Mouse (Mus musculus) embryonic facial prominence, embryonic 11.5 days (tissue): Measurements from ENCODE around the gene Iars. TPM values are rescaled to one million over a fixed set of nuclear protein-coding genes. Genes with fewer than 3 reads are reported as not detected.

ENCODE experiments used
- ATAC-seq: fragments of 200-750 bp; cut with Nextera tagmentation; replicated peaks from 2 replicates; pipeline ENCODE4 v1.8.0; 2017; ENCODE audit warnings: low read depth; ENCODE audit not compliant: insufficient number of reproducible peaks, low FRiP score, low TSS enrichment
- DNase-seq: peaks from one replicate; pipeline ENCODE4 v3.0.0-alpha.2; 2015; ENCODE audit warnings: low spot score
- H3K27ac ChIP-seq: fragments of 300-500 bp; sonication (generic); replicated peaks from 2 replicates; pipeline ENCODE4 v1.5.1; 2014; ENCODE audit warnings: mild to moderate bottlenecking, low read depth, low read length, control low read depth
- H3K27me3 ChIP-seq: fragments of 300-500 bp; sonication (generic); 2 replicates; pipeline ENCODE4 v1.6.1; 2014; ENCODE audit warnings: mild to moderate bottlenecking, low read length, moderate library complexity, mixed read lengths; ENCODE audit not compliant: control insufficient read depth, insufficient read depth
- H3K36me3 ChIP-seq: fragments of 300-500 bp; sonication (generic); replicated peaks from 2 replicates; pipeline ENCODE4 v1.6.1; 2014; ENCODE audit warnings: low read depth, mild to moderate bottlenecking, low read length, moderate library complexity, mixed read lengths; ENCODE audit not compliant: control insufficient read depth, insufficient read depth
- H3K4me1 ChIP-seq: fragments of 300-500 bp; sonication (generic); 2 replicates; pipeline ENCODE4 v1.6.1; 2014; ENCODE audit warnings: low read length, mixed read lengths; ENCODE audit not compliant: control insufficient read depth, insufficient read depth
- H3K4me2 ChIP-seq: fragments of 300-500 bp; sonication (generic); 2 replicates; pipeline ENCODE4 v1.6.1; 2014; ENCODE audit warnings: low read depth, mild to moderate bottlenecking, control low read depth, low read length, moderate library complexity
- H3K4me3 ChIP-seq: fragments of 300-500 bp; sonication (generic); 2 replicates; pipeline ENCODE4 v1.5.1; 2014; ENCODE audit warnings: low read depth, low read length, control low read depth
- H3K9ac ChIP-seq: fragments of 300-500 bp; sonication (generic); replicated peaks from 2 replicates; pipeline ENCODE4 v1.6.1; 2014; ENCODE audit warnings: mild to moderate bottlenecking, control low read depth, low read length
- H3K9me3 ChIP-seq: fragments of 300-500 bp; sonication (generic); replicated peaks from 2 replicates; pipeline ENCODE4 v1.6.1; 2016; ENCODE audit warnings: mild to moderate bottlenecking, low read length, inconsistent platforms, mixed read lengths; ENCODE audit not compliant: control insufficient read depth
- WGBS: fragments of 180-500 bp; shearing (Covaris S2); extraction: QIAGEN DNeasy Blood & Tissue Kit; methylation state at CpG from one replicate; pipeline ENCODE4 v1.1.7; 2014; 5-methylcytosine and 5-hydroxymethylcytosine counted together
- polyA plus RNA-seq: library from polyadenylated mRNA; unstranded; fragments of >200 nt; fragmentation: Nextera tagmentation; extraction: Ambion mirVana; gene quantifications from 2 replicates; pipeline ENCODE4 v1.2.1, GENCODE M21; 2014

Gene Iars
- polyA plus RNA-seq = 96.1 and 98.0 TPM in 2 replicates

DNA sequence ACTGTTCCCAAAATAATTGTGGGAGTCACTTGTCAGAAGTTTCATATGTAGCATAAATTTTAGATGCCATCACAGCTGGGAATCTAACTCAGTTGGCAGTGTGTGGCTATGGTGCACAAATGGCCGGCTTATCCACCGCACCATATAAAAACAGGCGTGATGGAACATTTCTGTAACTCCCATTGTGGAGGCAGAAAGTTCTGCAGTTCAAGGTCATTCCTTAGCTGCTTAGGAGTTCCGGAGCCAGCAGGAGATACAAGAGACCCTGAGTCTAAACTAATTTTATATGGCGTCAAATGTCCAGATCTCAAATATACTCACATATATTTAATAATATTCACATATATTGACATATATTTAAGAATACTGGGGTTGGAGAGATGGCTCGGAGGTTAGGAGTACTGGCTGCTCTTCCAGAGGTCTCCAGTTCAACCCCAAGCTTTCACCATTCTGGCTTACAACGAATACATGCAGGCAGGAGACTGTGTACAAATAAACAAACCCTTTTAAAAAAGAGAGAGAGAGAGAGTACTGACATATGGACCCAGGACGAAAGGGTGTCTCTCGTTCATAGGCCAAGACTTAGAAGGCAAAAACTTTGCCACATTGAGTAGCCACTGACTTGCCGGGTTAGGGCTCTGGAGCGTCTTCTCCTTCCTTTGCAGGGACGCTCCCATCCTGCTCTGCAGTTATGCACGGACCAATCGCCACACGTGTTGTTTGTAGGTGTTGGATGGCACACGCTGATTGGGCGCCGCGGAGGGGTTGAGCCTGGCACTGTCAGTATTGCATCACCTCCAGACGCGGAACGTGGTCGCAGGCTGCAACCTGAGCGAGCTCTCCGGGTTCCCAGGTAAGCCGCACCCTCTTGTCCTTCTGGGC is at the start of gene Iars:
Iars (plus strand) TSS at position 750 of the 882 bp plus-strand sequence.
- peak within 1 kb of the TSS; percentile 84 for H3K4me3 ChIP-seq
- peak within 1 kb of the TSS; percentile 84 for H3K9ac ChIP-seq
- H3K27me3 ChIP-seq = no peaks in the 10 kb centered on the region
- WGBS = 6% methylated on average over 26 of the region's 26 CpGs
- H3K4me2 ChIP-seq = peak within 1 kb of the TSS; percentile 80
- no peak within 1 kb of the TSS for H3K27ac ChIP-seq
- H3K4me1 ChIP-seq = no peaks in the 10 kb centered on the region
- no peaks in the 10 kb centered on the region for H3K36me3 ChIP-seq
- DNase-seq = peak; percentile 99
- ATAC-seq = peak; percentile 100
- no peaks in the 10 kb centered on the region for H3K9me3 ChIP-seq

DNA sequence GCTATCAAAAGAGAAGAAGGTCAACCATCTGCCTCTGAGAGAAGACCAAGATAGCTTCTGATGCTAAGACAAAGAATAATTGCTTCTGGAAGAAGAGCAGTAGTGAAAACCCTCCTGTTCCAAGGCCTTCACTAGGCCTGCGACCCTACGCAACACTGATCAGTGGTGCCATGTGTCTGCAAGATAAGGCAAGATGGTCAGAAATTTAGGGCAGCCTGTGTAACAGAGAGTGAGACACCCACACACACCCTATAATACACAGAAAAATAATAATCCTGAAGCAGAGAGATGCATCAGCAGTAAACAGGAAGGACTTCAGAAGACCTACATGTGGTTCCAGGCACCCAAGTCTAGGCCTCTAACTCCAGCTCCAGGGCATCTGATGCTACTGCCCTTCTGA is 41.9 kb upstream of the Iars start:
- no peak overlapping the region for H3K4me2 ChIP-seq
- H3K4me1 ChIP-seq = no peaks in the 10 kb centered on the region
- no peak overlapping the region for H3K4me3 ChIP-seq
- WGBS = 100% methylated on average over 2 of the region's 2 CpGs
- DNase-seq (no peak), ATAC-seq (no peak)
- no peaks in the 10 kb centered on the region for H3K27me3 ChIP-seq
- H3K9me3 ChIP-seq = no peaks in the 10 kb centered on the region
- no peak overlapping the region for H3K27ac ChIP-seq
- H3K36me3 ChIP-seq = no peaks in the 10 kb centered on the region
- H3K9ac ChIP-seq = no peak overlapping the region

DNA sequence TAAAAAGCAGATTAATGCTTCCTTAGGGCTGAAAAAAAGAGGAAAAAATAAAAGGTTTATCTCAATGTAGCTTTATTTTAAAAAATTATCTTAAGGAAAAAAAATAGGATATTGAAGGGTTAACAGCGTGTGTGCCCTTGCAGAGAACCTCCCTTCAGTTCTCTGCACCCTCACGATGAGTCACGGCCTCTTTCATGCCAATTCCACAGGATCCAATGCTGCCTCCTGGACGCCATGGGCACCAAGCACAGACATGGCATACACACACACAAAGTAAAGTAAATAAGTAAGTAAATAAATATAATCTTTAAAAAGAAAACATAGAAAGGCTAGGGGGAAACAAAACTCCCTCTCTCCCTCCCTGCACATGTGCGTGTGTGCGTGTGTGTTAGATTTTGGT is 39.2 kb upstream of the Iars start:
- no peak for ATAC-seq
- Histone ChIP-seq H3K27ac (no peak overlapping the region), H3K4me3 (no peak overlapping the region), H3K27me3 (no peaks in the 10 kb centered on the region), H3K4me2 (no peak overlapping the region), H3K9ac (no peak overlapping the region), H3K36me3 (no peaks in the 10 kb centered on the region), H3K4me1 (no peaks in the 10 kb centered on the region), H3K9me3 (no peaks in the 10 kb centered on the region)
- 77% methylated on average over 6 of the region's 6 CpGs for WGBS
- no peak for DNase-seq

- no peak overlapping the region for H3K9ac ChIP-seq
- H3K4me1 ChIP-seq = no peaks in the 10 kb centered on the region
- no peaks in the 10 kb centered on the region for H3K9me3 ChIP-seq
- DNase-seq = no peak
- no peak overlapping the region for H3K27ac ChIP-seq
- no peak for ATAC-seq
- no peak overlapping the region for H3K4me2 ChIP-seq
- no peaks in the 10 kb centered on the region for H3K36me3 ChIP-seq
- H3K27me3 ChIP-seq = no peaks in the 10 kb centered on the region
- H3K4me3 ChIP-seq = no peak overlapping the region
These were observed 38.1 kb upstream of the Iars start for GRCm38 (mm10) chr13:49643669-49644362.

- DNase-seq (peak; percentile 64), ATAC-seq (no peak)
- Histone ChIP-seq H3K4me1 (no peaks in the 10 kb centered on the region), H3K4me3 (no peak overlapping the region), H3K9me3 (no peaks in the 10 kb centered on the region), H3K36me3 (no peaks in the 10 kb centered on the region), H3K27ac (no peak overlapping the region), H3K4me2 (no peak overlapping the region), H3K27me3 (no peaks in the 10 kb centered on the region), H3K9ac (no peak overlapping the region)
- WGBS = 84% methylated on average over 2 of the region's 2 CpGs
These were observed 37.0 kb upstream of the Iars start for GRCm38 (mm10) chr13:49644731-49645529.

DNA sequence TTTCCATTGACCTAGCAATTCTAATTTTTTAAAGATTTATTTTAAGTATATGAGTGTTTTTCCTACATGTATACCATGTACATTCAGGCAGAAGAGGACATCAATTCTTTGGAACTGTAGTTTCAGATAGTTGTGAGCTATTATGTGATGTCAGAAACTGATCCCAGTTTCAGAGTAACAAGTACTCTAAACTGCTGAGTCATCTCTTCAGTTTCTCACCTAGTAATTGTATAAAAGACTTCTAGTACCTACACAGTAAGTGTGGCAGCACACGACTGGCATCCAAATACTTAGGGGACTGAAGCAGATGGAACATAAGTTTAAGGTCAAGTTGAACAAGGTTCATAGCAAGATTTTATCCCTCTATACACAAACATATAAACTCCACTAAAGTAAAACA is 35.9 kb upstream of the Iars start:
- Histone ChIP-seq H3K4me3 (no peak overlapping the region), H3K36me3 (no peaks in the 10 kb centered on the region), H3K27me3 (no peaks in the 10 kb centered on the region), H3K4me2 (no peak overlapping the region), H3K4me1 (no peaks in the 10 kb centered on the region), H3K9me3 (no peaks in the 10 kb centered on the region), H3K27ac (no peak overlapping the region), H3K9ac (no peak overlapping the region)
- 80% methylated on average over 1 of the region's 1 CpGs for WGBS
- no peak for DNase-seq
- ATAC-seq = no peak

DNA sequence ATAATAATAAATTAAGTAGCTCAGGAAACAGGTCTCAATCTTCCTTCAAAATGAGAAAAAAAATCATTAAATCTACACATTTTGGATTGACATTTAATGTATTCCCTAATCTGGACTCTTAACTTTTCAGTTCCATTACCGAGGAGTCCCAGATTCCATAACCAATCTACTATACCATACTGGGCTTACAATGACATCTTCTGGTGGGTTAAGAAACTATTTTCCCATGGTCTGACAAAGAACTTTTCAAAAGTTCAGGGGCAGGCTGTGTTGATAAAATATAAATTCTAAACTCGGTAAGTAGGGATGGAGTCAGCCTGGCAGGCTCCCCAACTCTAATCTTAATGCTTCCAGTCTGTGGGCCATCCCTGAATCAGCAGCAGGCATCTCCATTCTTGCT is 30.8 kb upstream of the Iars start:
- no peaks in the 10 kb centered on the region for H3K36me3 ChIP-seq
- no peak overlapping the region for H3K4me2 ChIP-seq
- no peaks in the 10 kb centered on the region for H3K9me3 ChIP-seq
- 54% methylated on average over 2 of the region's 2 CpGs for WGBS
- DNase-seq = peak; percentile 9
- no peaks in the 10 kb centered on the region for H3K27me3 ChIP-seq
- H3K4me3 ChIP-seq = no peak overlapping the region
- ATAC-seq = no peak
- H3K27ac ChIP-seq = no peak overlapping the region
- no peak overlapping the region for H3K9ac ChIP-seq
- H3K4me1 ChIP-seq = no peaks in the 10 kb centered on the region
